Mouse (Mus musculus) CH12.LX (cell line): ENCODE data around the gene Rbl2.

ENCODE experiments used
- CHD2 ChIP-seq: IDR thresholded peaks from 2 replicates; pipeline ENCODE4 v1.6.1; 2011; ENCODE audit warnings: low read length, improper control_type of control experiment
- CTCF ChIP-seq, 2 experiments: IDR thresholded peaks in 1 of 2; conservative IDR thresholded peaks in 1 of 2; 2 replicates each; pipeline ENCODE4 v1.5.1; 2011 to 2012; ENCODE audit warnings: low read depth in 2 of 2, low read length in 2 of 2, improper control_type of control experiment in 1 of 2, inconsistent platforms in 1 of 2, mild to moderate bottlenecking in 1 of 2, moderate library complexity in 1 of 2
- E2F4 ChIP-seq: IDR thresholded peaks from 2 replicates; pipeline ENCODE4 v1.6.1; 2011; ENCODE audit warnings: low read depth, low read length, improper control_type of control experiment; ENCODE audit not compliant: insufficient replicate concordance
- EP300 ChIP-seq: IDR thresholded peaks from 2 replicates; pipeline ENCODE4 v1.6.1; 2011; ENCODE audit warnings: low read length, improper control_type of control experiment
- HCFC1 ChIP-seq: IDR thresholded peaks from 2 replicates; pipeline ENCODE4 v1.6.1; 2012; ENCODE audit warnings: low read depth, mild to moderate bottlenecking, inconsistent platforms, low read length, improper control_type of control experiment
- JUND ChIP-seq: conservative IDR thresholded peaks from 2 replicates; pipeline ENCODE4 v1.6.1; 2011; ENCODE audit warnings: low read depth, low read length, improper control_type of control experiment
- POLR2A ChIP-seq: IDR thresholded peaks from 2 replicates; pipeline ENCODE4 v1.6.1; 2011; ENCODE audit warnings: low read depth, mild to moderate bottlenecking, improper control_type of control experiment, low read length
- RCOR1 ChIP-seq: conservative IDR thresholded peaks from 2 replicates; pipeline ENCODE4 v1.6.1; 2012; ENCODE audit warnings: low read depth, mild to moderate bottlenecking, inconsistent platforms, low read length, improper control_type of control experiment
- SMC3 ChIP-seq: IDR thresholded peaks from 2 replicates; pipeline ENCODE4 v1.6.1; 2011; ENCODE audit warnings: low read depth, low read length, improper control_type of control experiment
- UBTF ChIP-seq: IDR thresholded peaks from 2 replicates; pipeline ENCODE4 v1.6.1; 2012; ENCODE audit warnings: low read depth, mild to moderate bottlenecking, inconsistent platforms, low read length, improper control_type of control experiment, moderate library complexity

DNA sequence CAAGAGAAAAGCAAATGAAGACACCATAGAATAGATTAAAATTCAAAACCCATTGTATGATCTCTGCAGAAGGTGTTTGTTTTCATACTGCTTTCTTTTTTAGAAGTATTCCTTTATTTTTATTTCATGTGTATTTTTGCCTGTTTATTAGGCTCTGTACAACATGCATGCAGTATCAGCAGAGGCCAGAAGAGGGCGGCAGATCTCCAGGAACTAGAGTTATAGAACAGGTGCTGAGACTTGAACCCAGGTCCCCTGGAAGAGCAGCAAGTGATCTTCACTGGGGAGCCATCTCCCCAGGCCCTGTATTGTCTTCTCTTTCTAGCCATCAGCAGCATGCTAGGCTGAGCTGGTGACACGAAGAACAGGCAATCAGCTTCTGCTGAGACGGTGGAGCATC lies 84.0 kb downstream of the Rbl2 start:
- TF ChIP-seq RCOR1 (no peak), JUND (no peak), CTCF (conservative IDR thresholded peaks at IDR 0.05 in 1 of 2, IDR thresholded peaks at IDR 0.05 in 1 of 2; ENCODE audit: low read depth in 2 of 2, low read length in 2 of 2) (peak in 1 of 2 experiments; percentile 34; a peak in 2 of 4 replicates), POLR2A (no peak), E2F4 (no peak), EP300 (no peak), SMC3 (no peak), HCFC1 (no peak), UBTF (no peak), CHD2 (no peak)
